Mouse (Mus musculus) CD4-positive naive resting alpha-beta T cell, adult 57 days (primary cell): ENCODE results near the gene Insc. TPM values are rescaled to one million over a fixed set of nuclear protein-coding genes. Genes with fewer than 3 reads are reported as not detected.

Experiments used
- total RNA-seq: library from RNA; stranded (reverse); gene quantifications from one replicate; pipeline ENCODE4 v1.2.4, GENCODE M21; 2023

The Insc gene
- 0.71 TPM for total RNA-seq

GRCm38 (mm10) chr7:114743022-114743780 lies at the start of gene Insc:
TSS of gene Insc (plus strand) at chr7:114743694.

DNA sequence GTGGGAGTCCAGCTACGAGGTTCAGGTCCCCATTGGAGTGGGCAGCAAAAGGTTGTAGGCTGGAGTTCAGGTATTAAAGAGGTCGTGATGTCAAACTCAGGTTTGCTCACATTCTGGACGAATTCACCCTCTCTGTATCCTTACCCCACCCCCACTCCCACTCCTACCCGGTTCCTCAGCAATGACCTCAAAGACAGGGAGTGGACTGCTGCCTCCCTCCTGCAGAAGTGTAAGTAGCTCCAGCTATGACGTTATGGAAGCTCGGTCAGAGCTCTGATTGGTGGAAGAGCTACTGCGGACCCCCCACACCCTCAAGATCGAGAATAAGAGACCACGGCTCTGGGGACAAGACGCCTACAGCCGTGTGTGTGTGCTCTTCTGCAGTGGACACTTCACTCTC lies 25.2 kb upstream of the Insc start, which contains the start of gene Calcb:
Gene Calcb (plus strand): TSS at position 344 of the 400 bp plus-strand sequence.

Other genes with a start within 250 kb of the Insc start
- gene Cyp2r1, start 180.7 kb upstream of the Insc start, total RNA-seq = 2.6 TPM
- gene Calca, start 107.3 kb upstream of the Insc start, total RNA-seq = not detected
- not detected for gene Calcb, start 25.1 kb upstream of the Insc start, total RNA-seq